Mouse (Mus musculus) forebrain, embryonic 15.5 days (tissue): ENCODE measurements around the gene Ggnbp2. TPM values are rescaled to one million over a fixed set of nuclear protein-coding genes. Genes with fewer than 3 reads are reported as not detected.

Experiments
- ATAC-seq: fragments of 200-750 bp; cut with Nextera tagmentation; replicated peaks from 2 replicates; pipeline ENCODE4 v1.8.0; 2017; ENCODE audit warnings: mild to moderate bottlenecking, moderate TSS enrichment, moderate library complexity
- H3K27ac ChIP-seq: fragments of 300-500 bp; sonication (generic); replicated peaks from 2 replicates; pipeline ENCODE4 v1.5.1; 2015; ENCODE audit warnings: mild to moderate bottlenecking, inconsistent platforms
- H3K27me3 ChIP-seq: fragments of 300-500 bp; sonication (generic); 2 replicates; pipeline ENCODE4 v1.6.1; 2015; ENCODE audit warnings: inconsistent platforms
- H3K36me3 ChIP-seq: fragments of 300-500 bp; sonication (generic); 2 replicates; pipeline ENCODE4 v1.6.1; 2015; ENCODE audit warnings: mild to moderate bottlenecking, inconsistent platforms
- H3K4me1 ChIP-seq: fragments of 300-500 bp; sonication (generic); 2 replicates; pipeline ENCODE4 v1.6.1; 2015; ENCODE audit warnings: inconsistent platforms
- H3K4me2 ChIP-seq: fragments of 300-500 bp; sonication (generic); replicated peaks from 2 replicates; pipeline ENCODE4 v1.6.1; 2015; ENCODE audit warnings: mild to moderate bottlenecking, inconsistent platforms
- H3K4me3 ChIP-seq: fragments of 300-500 bp; sonication (generic); 2 replicates; pipeline ENCODE4 v1.5.1; 2015; ENCODE audit warnings: mild to moderate bottlenecking, inconsistent platforms
- H3K9ac ChIP-seq: fragments of 300-500 bp; sonication (generic); replicated peaks from 2 replicates; pipeline ENCODE4 v1.6.1; 2015; ENCODE audit warnings: mild to moderate bottlenecking, inconsistent platforms
- H3K9me3 ChIP-seq: fragments of 300-500 bp; sonication (generic); 2 replicates; pipeline ENCODE4 v1.6.1; 2016; ENCODE audit warnings: inconsistent platforms
- WGBS: fragments of 180-500 bp; shearing (Covaris S2); methylation state at CpG from one replicate; pipeline ENCODE4 v1.1.7; 2015; ENCODE audit warnings: mixed read lengths; 5-methylcytosine and 5-hydroxymethylcytosine counted together
- polyA plus RNA-seq: library from polyadenylated mRNA; unstranded; fragments of >200 nt; fragmentation: Nextera tagmentation; extraction: Ambion mirVana; gene quantifications from 2 replicates; pipeline ENCODE4 v1.2.1, GENCODE M21; 2015

Ggnbp2 gene
- 72.0 and 73.8 TPM in 2 replicates for polyA plus RNA-seq

DNA sequence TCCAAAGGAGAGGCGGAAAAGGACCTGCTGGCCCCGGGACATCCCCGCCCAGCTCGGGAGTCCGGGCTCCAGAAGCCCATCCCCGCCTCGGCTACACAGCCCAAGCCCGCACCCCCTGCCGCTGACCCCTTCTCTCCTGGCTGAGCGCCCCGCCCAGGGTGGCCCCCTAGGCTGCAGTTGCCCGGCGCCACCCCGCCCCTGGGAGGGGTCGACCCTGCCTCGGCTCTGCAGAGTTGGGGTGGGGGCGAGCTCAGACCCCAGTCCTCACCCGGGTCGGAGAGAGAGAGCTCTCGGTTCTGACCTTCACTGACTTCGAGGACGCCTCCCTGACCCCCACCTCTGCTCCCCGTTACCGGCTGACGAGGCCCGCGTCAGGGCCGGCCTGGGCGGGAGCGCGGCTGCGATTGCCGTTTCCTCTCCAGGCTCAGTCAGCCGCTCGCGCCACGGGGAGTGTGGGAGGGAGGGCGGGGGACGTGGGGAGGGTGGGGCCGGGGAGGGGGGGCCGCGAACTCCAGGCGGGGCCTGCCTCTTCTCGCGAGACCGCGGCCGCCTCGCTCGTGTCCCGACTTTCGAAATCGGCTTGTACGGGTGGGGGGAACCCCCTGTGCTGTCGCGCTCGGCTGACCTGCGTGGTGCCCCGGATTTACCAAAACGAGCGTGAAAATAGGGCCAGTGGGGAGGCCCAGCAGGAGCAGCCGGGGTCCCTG lies at the start of gene Ggnbp2:
Gene Ggnbp2, minus strand, starts transcription at position 481 of the 707 bp plus-strand sequence.
- Histone ChIP-seq H3K27me3 (no peaks in the 10 kb centered on the region), H3K4me2 (peak within 1 kb of the TSS; percentile 74), H3K9ac (peak within 1 kb of the TSS; percentile 95), H3K4me3 (peak within 1 kb of the TSS; percentile 96), H3K27ac (peak within 1 kb of the TSS; percentile 99), H3K36me3 (no peaks in the 10 kb centered on the region), H3K4me1 (peaks cover 28% of the 10 kb centered on the region), H3K9me3 (no peaks in the 10 kb centered on the region)
- WGBS: under 1% methylated on average over 59 of the region's 62 CpGs
- peak; percentile 88 for ATAC-seq

DNA sequence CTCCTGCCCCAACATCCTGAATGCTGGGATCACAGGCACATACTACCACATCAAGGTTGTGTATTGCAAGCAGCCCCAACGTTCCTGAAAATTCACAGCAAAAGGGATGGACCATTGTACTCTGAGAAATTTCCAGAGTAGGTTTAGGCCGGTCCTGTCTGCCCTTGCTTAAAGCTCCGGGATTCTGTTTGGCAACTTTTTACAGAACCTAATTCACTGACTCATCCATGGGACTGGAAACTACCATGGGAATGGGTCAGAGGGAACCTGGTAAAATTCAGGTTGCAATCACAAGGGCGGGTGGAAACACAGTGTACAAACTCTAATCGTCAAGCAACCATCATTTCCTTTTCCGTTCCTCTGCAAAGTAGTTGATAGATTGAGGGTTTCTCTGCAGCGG lies 49.3 kb upstream of the Ggnbp2 start:
- WGBS: 77% methylated on average over 7 of the region's 7 CpGs
- no peaks in the 10 kb centered on the region for H3K36me3 ChIP-seq
- H3K27ac ChIP-seq: no peak overlapping the region
- no peak for ATAC-seq
- peaks cover 13% of the 10 kb centered on the region for H3K4me1 ChIP-seq
- no peak overlapping the region for H3K4me3 ChIP-seq
- no peaks in the 10 kb centered on the region for H3K9me3 ChIP-seq
- H3K9ac ChIP-seq: no peak overlapping the region
- no peaks in the 10 kb centered on the region for H3K27me3 ChIP-seq
- H3K4me2 ChIP-seq: no peak overlapping the region

DNA sequence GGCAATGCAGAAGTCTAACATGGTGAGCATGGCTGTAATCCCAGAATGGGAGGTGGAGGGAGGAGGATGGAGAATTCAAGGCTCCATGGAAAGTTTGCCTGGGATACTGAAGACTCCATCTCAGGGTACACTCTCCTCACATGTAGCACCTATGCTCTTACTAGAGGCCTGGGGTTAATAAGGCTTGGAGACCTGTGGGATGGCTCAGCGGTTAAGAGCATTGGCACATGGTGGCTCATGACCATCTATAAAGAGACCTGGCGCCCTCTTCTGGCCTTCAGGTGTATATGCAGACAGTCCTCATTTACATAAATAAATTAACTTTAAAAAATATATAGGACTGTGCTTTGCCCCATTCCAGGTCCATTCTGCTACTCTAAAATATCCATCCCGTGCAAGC lies 48.7 kb upstream of the Ggnbp2 start:
- no peak for ATAC-seq
- no peak overlapping the region for H3K27ac ChIP-seq
- H3K36me3 ChIP-seq: no peaks in the 10 kb centered on the region
- no peak overlapping the region for H3K4me3 ChIP-seq
- H3K4me1 ChIP-seq: peaks cover 20% of the 10 kb centered on the region
- no peaks in the 10 kb centered on the region for H3K27me3 ChIP-seq
- no peak overlapping the region for H3K9ac ChIP-seq
- WGBS: 41% methylated on average over 3 of the region's 3 CpGs
- no peak overlapping the region for H3K4me2 ChIP-seq
- H3K9me3 ChIP-seq: no peaks in the 10 kb centered on the region

DNA sequence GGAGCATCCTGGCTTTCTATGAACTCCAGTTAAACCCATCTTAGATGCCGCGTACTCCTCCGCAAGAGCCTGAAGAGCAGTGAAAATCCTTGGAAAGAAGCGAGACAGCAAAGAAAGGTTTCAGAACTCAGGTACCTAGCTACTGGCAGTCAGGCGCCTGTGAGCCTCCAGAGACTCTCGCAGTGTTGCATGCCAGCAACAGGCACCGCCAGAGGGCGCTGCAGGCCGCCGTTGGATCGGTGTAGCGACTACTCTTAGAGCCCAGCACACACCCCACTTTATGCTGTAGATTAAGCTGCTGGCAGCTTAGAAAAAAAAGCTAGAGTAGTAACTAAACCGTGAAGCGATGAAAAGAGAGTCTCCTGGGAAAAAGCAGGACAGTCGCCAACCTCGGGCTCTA lies 47.8 kb upstream of the Ggnbp2 start:
- H3K27ac ChIP-seq: no peak overlapping the region
- peaks cover 23% of the 10 kb centered on the region for H3K4me1 ChIP-seq
- peaks cover 5% of the 10 kb centered on the region; the same call in 1 of the 2 replicates for H3K36me3 ChIP-seq
- no peak overlapping the region for H3K4me3 ChIP-seq
- peak; percentile 73; the same call in 1 of the 2 replicates for ATAC-seq
- no peaks in the 10 kb centered on the region for H3K9me3 ChIP-seq
- 4% methylated on average over 16 of the region's 16 CpGs for WGBS
- no peak overlapping the region for H3K9ac ChIP-seq
- H3K4me2 ChIP-seq: no peak overlapping the region; the same call in 1 of the 2 replicates
- H3K27me3 ChIP-seq: no peaks in the 10 kb centered on the region

DNA sequence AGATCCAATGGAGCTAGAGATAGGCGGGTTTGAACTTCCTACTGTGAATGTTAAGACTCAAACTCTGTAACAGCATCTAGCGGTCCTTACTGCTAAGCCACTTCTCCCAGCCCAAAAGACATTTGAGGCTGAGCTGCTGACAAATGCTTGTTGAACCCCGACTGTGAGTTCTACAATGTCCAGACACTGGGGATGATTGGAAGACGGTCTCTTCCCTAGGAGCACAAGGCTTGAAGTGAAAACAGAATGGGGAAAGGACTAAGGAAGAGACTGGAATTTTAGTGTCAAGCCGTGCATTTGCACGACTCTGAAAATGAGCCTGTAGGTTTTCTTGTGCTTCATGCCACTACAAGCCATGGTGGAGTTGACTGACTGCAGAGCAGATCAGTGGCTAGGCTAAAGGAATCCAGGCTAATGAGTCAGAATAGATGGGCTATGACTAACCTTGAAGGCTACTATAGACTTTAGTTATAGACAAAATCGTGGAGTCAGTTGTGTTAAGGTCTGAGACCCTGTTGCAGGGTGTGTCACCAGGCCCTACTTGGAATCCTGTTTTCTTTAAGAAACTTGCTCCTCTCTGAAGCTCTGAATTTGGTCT lies 46.2 kb upstream of the Ggnbp2 start:
- H3K36me3 ChIP-seq: peaks cover 17% of the 10 kb centered on the region
- no peaks in the 10 kb centered on the region for H3K27me3 ChIP-seq
- H3K4me3 ChIP-seq: peak overlapping the region; percentile 80
- peaks cover 23% of the 10 kb centered on the region for H3K4me1 ChIP-seq
- H3K4me2 ChIP-seq: peak overlapping the region; percentile 42
- no peak overlapping the region for H3K27ac ChIP-seq
- WGBS: 59% methylated on average over 7 of the region's 7 CpGs
- peak overlapping the region; percentile 44 for H3K9ac ChIP-seq
- no peak for ATAC-seq
- no peaks in the 10 kb centered on the region for H3K9me3 ChIP-seq

DNA sequence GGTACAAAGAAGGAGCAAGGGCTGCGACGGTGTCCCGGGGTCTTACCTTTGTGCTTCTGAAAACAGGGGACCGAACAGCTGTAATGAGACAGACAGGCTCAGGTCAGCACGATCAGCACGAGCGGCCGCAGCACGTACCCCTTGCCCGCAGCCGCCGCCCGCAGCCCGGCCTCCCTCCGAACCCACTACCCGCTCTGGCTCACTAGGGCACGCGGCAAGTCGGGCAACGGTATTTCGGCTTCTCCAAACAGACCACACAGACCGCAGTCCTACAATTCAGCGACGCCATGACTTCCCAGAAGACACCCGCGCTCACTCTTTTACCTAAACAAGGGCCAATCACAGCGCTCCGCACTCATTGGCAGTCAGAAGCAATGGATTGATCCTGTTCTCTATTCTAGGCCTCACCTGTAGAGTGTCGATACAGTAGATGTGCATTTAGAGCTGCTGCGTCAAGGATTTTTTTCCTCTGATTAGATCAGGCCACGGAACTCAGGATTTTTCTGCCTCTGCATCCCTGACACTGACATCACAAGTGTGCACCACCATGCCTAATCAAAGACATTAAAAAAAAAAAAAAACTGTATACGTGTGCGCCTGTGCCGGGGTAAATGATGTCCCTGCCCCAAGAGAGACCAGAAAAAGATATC lies 45.6 kb upstream of the Ggnbp2 start, which contains the start of gene Znhit3:
Gene Znhit3, minus strand, starts transcription at position 314 of the 650 bp plus-strand sequence.
- Histone ChIP-seq H3K4me3 (peak within 1 kb of the TSS; percentile 80), H3K9me3 (no peaks in the 10 kb centered on the region), H3K9ac (peak within 1 kb of the TSS; percentile 71), H3K27me3 (no peaks in the 10 kb centered on the region), H3K27ac (peak within 1 kb of the TSS; percentile 33; the same call in 1 of the 2 replicates), H3K4me1 (peaks cover 23% of the 10 kb centered on the region), H3K36me3 (peaks cover 23% of the 10 kb centered on the region), H3K4me2 (peak within 1 kb of the TSS; percentile 61)
- 2% methylated on average over 34 of the region's 34 CpGs for WGBS
- ATAC-seq: peak; percentile 94

DNA sequence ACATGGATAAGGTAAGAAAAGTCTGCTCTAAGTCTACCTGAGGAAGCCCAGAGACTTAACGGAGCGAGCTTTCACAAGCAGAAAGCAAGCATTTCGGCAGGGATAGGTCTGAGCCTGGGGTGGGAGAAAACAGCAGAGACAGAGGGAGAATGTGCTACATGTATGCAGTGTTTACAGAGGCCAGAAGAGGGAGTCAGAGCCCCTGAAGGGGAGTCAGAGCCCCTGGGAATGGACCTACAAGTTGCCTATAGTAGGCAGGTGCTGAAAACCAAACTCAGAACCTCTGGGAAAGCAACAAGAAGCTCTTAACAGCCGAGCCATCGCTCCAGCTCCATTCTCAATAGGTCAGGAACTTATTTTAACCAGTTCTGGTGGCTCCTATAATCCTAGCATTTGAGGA lies 44.1 kb upstream of the Ggnbp2 start:
- peaks cover 23% of the 10 kb centered on the region for H3K4me1 ChIP-seq
- H3K27me3 ChIP-seq: no peaks in the 10 kb centered on the region
- no peak overlapping the region for H3K4me3 ChIP-seq
- H3K27ac ChIP-seq: no peak overlapping the region
- ATAC-seq: no peak
- WGBS: 82% methylated on average over 5 of the region's 5 CpGs
- H3K9ac ChIP-seq: no peak overlapping the region
- no peak overlapping the region for H3K4me2 ChIP-seq
- no peaks in the 10 kb centered on the region for H3K9me3 ChIP-seq
- H3K36me3 ChIP-seq: peaks cover 36% of the 10 kb centered on the region

DNA sequence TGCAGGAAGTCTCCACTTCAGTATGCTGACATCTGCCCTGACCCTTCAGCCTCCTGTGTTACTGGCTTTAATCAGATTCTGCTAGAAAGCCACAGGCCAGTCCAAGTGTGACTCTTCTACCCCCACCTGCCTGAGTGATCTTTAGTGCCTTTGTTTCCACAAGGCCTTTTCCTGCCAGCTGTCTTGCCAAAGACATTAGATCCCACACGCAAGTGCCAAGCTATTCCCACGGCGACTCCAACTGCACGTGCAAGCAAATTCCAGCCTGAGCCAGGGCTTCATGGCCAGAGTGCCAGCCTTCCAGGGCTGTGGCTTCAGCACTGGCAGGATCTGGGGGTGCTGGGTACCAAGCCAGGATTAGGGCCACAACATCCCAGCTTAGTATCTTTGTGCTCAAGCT lies 39.8 kb upstream of the Ggnbp2 start:
- Histone ChIP-seq H3K9me3 (no peaks in the 10 kb centered on the region), H3K36me3 (peaks cover 69% of the 10 kb centered on the region), H3K4me2 (no peak overlapping the region), H3K4me1 (peaks cover 14% of the 10 kb centered on the region), H3K9ac (no peak overlapping the region), H3K27me3 (no peaks in the 10 kb centered on the region), H3K27ac (no peak overlapping the region), H3K4me3 (no peak overlapping the region)
- WGBS: 68% methylated on average over 4 of the region's 4 CpGs
- no peak for ATAC-seq

DNA sequence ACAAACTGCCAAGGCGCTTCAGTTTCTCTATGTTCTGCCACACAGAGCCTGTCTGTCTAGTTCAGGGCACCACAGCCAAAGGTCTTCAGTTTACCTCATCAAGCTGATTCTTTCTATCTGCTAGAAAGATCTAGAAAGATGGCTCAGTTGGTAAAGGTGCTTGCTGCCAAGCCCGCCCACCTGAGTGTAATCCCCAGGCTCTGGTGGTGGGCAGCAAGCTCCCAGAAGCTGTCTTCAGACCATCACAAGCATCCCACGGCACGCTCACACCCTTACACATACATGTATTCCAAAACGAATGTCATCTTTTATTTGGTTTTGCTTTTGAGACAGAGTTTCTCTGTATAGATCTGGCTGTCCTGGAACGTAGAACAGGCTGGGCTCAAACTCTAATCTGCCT lies 37.9 kb upstream of the Ggnbp2 start:
- ATAC-seq: no peak
- no peak overlapping the region for H3K4me3 ChIP-seq
- peaks cover 77% of the 10 kb centered on the region for H3K36me3 ChIP-seq

DNA sequence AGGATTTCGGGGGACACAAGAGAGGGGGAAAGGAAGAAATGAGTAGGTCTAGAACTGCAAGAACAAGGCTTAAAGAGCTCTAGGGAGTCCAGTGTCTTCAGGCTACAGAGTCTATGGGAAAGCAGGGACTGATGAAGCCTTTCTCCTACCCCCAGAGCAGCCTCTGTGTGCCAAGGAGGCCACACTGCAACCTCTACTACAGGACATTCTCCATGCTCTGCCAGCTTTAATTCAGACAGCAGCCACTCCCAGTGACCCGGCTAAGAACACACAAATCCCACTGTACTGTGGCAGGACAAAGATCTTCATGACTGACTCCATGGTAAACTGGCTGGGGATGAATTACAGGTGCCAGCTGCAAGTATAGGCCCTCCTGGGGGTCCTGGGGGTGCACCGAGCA lies 36.5 kb upstream of the Ggnbp2 start:
- Histone ChIP-seq H3K27me3 (no peaks in the 10 kb centered on the region), H3K9me3 (no peaks in the 10 kb centered on the region), H3K4me2 (no peak overlapping the region), H3K9ac (no peak overlapping the region), H3K27ac (no peak overlapping the region), H3K4me1 (no peaks in the 10 kb centered on the region), H3K4me3 (no peak overlapping the region), H3K36me3 (peaks cover 78% of the 10 kb centered on the region)
- ATAC-seq: no peak
- WGBS: 83% methylated on average over 3 of the region's 3 CpGs

More for the DNA sequence above, 37.9 kb upstream of the Ggnbp2 start:
- Histone ChIP-seq H3K4me2 (no peak overlapping the region), H3K4me1 (no peaks in the 10 kb centered on the region), H3K9me3 (no peaks in the 10 kb centered on the region), H3K27me3 (no peaks in the 10 kb centered on the region), H3K9ac (no peak overlapping the region), H3K27ac (no peak overlapping the region)
- 96% methylated on average over 6 of the region's 6 CpGs for WGBS

DNA sequence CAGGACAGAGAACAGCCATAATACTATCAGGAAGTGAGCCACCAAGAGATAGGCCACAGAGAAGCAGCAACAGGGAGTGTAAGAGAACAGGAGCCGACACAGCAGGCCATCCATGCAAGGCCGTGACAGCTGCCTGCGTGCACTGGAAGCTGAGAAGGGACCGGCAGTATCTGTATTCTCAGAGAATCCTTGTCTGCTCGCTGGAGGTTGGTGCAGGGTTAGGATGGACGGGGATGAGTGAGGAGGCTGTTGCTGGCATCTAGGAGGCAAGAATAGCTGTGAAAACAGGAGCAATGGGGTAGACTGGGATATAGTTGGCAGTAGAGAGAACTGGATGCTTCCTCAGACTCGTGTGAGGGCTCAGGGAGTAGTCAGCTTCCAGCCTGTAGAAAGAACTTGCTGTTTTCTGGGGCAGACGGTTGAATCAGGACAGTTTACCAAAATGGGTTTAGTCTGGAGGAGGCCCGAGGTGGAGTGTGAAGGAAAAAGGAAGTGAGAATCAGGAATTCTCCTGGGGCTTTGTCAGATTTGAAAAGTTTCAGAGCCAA lies 34.1 kb upstream of the Ggnbp2 start:
- H3K27me3 ChIP-seq: no peaks in the 10 kb centered on the region
- WGBS: 90% methylated on average over 9 of the region's 9 CpGs
- ATAC-seq: no peak
- no peak overlapping the region for H3K4me3 ChIP-seq
- H3K36me3 ChIP-seq: peaks cover 70% of the 10 kb centered on the region
- H3K9ac ChIP-seq: no peak overlapping the region
- no peak overlapping the region for H3K27ac ChIP-seq
- H3K9me3 ChIP-seq: no peaks in the 10 kb centered on the region
- no peaks in the 10 kb centered on the region for H3K4me1 ChIP-seq
- no peak overlapping the region for H3K4me2 ChIP-seq

DNA sequence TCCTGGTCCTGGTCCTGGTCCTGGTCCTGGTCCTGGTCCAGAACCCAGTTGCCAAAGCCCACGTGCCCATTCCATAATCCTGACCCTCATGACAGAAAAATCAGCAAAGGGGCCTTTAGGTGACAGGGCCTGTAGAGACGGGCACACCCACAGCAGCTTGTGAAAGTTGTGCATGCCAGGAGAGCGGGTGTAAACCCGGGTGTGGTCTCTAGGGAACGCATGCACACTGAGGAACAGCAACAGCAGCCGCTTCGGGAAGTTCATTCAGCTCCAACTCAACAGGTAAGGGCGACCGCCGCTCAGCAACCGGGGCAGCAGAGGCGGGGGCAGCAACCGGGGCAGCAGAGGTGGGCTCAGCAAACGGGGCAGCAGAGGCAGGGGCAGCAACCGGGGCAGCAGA lies 22.5 kb upstream of the Ggnbp2 start:
- 93% methylated on average over 15 of the region's 15 CpGs for WGBS
- no peak overlapping the region for H3K9ac ChIP-seq
- H3K4me2 ChIP-seq: no peak overlapping the region
- no peaks in the 10 kb centered on the region for H3K27me3 ChIP-seq
- peaks cover 40% of the 10 kb centered on the region for H3K36me3 ChIP-seq
- ATAC-seq: no peak
- no peak overlapping the region for H3K27ac ChIP-seq
- no peaks in the 10 kb centered on the region for H3K4me1 ChIP-seq
- H3K9me3 ChIP-seq: no peaks in the 10 kb centered on the region
- H3K4me3 ChIP-seq: no peak overlapping the region
